Mouse (Mus musculus): ENCODE measurements at regions not wholly inside any gene's neighbourhood (a gene's known extent, or its start where the extent isn't known, plus 50 kb on each side); places are given as distances from the start of the nearest gene placed in this dataset.

- DNase-seq: no peak
Measured at GRCm38 (mm10) chr14:9161336-9161735, 495.3 kb upstream of the 4930452B06Rik start.

- no peak for DNase-seq
Measured at GRCm38 (mm10) chr14:9157941-9158340, 491.9 kb upstream of the 4930452B06Rik start.

- DNase-seq: no peak
Measured at GRCm38 (mm10) chr14:9150841-9151240, 484.8 kb upstream of the 4930452B06Rik start.

GRCm38 (mm10) chr14:9146595-9147219, 480.7 kb upstream of the 4930452B06Rik start:
- DNase-seq: no peak

- DNase-seq: no peak
Measured at GRCm38 (mm10) chr14:9105708-9106107, 439.7 kb upstream of the 4930452B06Rik start.

- DNase-seq: no peak
Measured at GRCm38 (mm10) chr14:9089625-9090326, 423.7 kb upstream of the 4930452B06Rik start.

- no peak for DNase-seq
Measured at GRCm38 (mm10) chr14:9087103-9087502, 421.1 kb upstream of the 4930452B06Rik start.

GRCm38 (mm10) chr14:9079632-9080031, 413.6 kb upstream of the 4930452B06Rik start:
- DNase-seq: no peak

- DNase-seq: no peak
Measured at GRCm38 (mm10) chr14:9079014-9079413, 413.0 kb upstream of the 4930452B06Rik start.

- DNase-seq: no peak
Measured at GRCm38 (mm10) chr14:9071176-9071575, 405.1 kb upstream of the 4930452B06Rik start.

GRCm38 (mm10) chr14:9060058-9060457, 394.0 kb upstream of the 4930452B06Rik start:
- no peak for DNase-seq

GRCm38 (mm10) chr14:9028811-9029210, 362.8 kb upstream of the 4930452B06Rik start:
- peak; percentile 1 for DNase-seq

GRCm38 (mm10) chr14:9015826-9016225, 349.8 kb upstream of the 4930452B06Rik start:
- no peak for DNase-seq

GRCm38 (mm10) chr14:9003034-9003433, 337.0 kb upstream of the 4930452B06Rik start:
- no peak for DNase-seq

- no peak for DNase-seq
Measured at GRCm38 (mm10) chr14:9000408-9001092, 334.5 kb upstream of the 4930452B06Rik start.

GRCm38 (mm10) chr14:8999815-9000214, 333.8 kb upstream of the 4930452B06Rik start:
- DNase-seq: no peak

- DNase-seq: no peak
Measured at GRCm38 (mm10) chr14:8993421-8993820, 327.4 kb upstream of the 4930452B06Rik start.

GRCm38 (mm10) chr14:8985086-8985793, 319.2 kb upstream of the 4930452B06Rik start:
- DNase-seq: no peak

- DNase-seq: no peak
Measured at GRCm38 (mm10) chr14:8961554-8961953, 295.5 kb upstream of the 4930452B06Rik start.

GRCm38 (mm10) chr14:8952853-8953397, 286.9 kb upstream of the 4930452B06Rik start:
- no peak for DNase-seq

GRCm38 (mm10) chr14:8948751-8949150, 282.7 kb upstream of the 4930452B06Rik start:
- no peak for DNase-seq

GRCm38 (mm10) chr14:8946851-8947625, 281.0 kb upstream of the 4930452B06Rik start:
- DNase-seq: no peak

Data from adrenal gland, adult 8-10 months (tissue).